Mouse (Mus musculus): ENCODE measurements around the gene Chrna4. TPM values are rescaled to one million over a fixed set of nuclear protein-coding genes. Genes with fewer than 3 reads are reported as not detected.

Chrna4 gene
- not detected in 2 replicates for total RNA-seq (2014; fragmentation: Nextera tagmentation)
- not detected in 2 replicates for total RNA-seq (2017)

GRCm38 (mm10) chr2:181043437-181043836 lies at the start of gene Chrna4:
Chrna4 (minus strand) TSS chr2:181043546.
- no peak for ATAC-seq (replicated peaks; ENCODE audit: poor library complexity, severe bottlenecking)

GRCm38 (mm10) chr2:181090123-181090522 lies 46.8 kb upstream of the Chrna4 start:
- peak; percentile 76 for ATAC-seq (replicated peaks; ENCODE audit: poor library complexity, severe bottlenecking)

- no peak for ATAC-seq (replicated peaks; ENCODE audit: poor library complexity, severe bottlenecking)
Measured at GRCm38 (mm10) chr2:181084997-181085396, 41.7 kb upstream of the Chrna4 start.

GRCm38 (mm10) chr2:181083945-181084344 lies 40.6 kb upstream of the Chrna4 start:
- no peak for ATAC-seq (replicated peaks; ENCODE audit: poor library complexity, severe bottlenecking)

- ATAC-seq (replicated peaks; ENCODE audit: poor library complexity, severe bottlenecking): no peak
Measured at GRCm38 (mm10) chr2:181080886-181081285, 37.5 kb upstream of the Chrna4 start.

- no peak for ATAC-seq (replicated peaks; ENCODE audit: poor library complexity, severe bottlenecking)
Measured at GRCm38 (mm10) chr2:181079518-181079917, 36.2 kb upstream of the Chrna4 start.

- no peak for ATAC-seq (replicated peaks; ENCODE audit: poor library complexity, severe bottlenecking)
Measured at GRCm38 (mm10) chr2:181078908-181079307, 35.6 kb upstream of the Chrna4 start.

GRCm38 (mm10) chr2:181075501-181075900 lies 32.2 kb upstream of the Chrna4 start:
- ATAC-seq (replicated peaks; ENCODE audit: poor library complexity, severe bottlenecking): no peak

GRCm38 (mm10) chr2:181072403-181072714 lies 29.0 kb upstream of the Chrna4 start:
- ATAC-seq (replicated peaks; ENCODE audit: poor library complexity, severe bottlenecking): no peak

- peak; percentile 90 for ATAC-seq (replicated peaks; ENCODE audit: poor library complexity, severe bottlenecking)
Measured at GRCm38 (mm10) chr2:181071706-181072402, 28.5 kb upstream of the Chrna4 start.

- no peak for ATAC-seq (replicated peaks; ENCODE audit: poor library complexity, severe bottlenecking)
Measured at GRCm38 (mm10) chr2:181070136-181070535, 26.8 kb upstream of the Chrna4 start.

- ATAC-seq (replicated peaks; ENCODE audit: poor library complexity, severe bottlenecking): no peak
Measured at GRCm38 (mm10) chr2:181068499-181068898, 25.2 kb upstream of the Chrna4 start.

GRCm38 (mm10) chr2:181065827-181066226 lies 22.5 kb upstream of the Chrna4 start:
- ATAC-seq (replicated peaks; ENCODE audit: poor library complexity, severe bottlenecking): no peak

GRCm38 (mm10) chr2:181060127-181060526 lies 16.8 kb upstream of the Chrna4 start:
- ATAC-seq (replicated peaks; ENCODE audit: poor library complexity, severe bottlenecking): peak; percentile 85

GRCm38 (mm10) chr2:181058193-181058592 lies 14.8 kb upstream of the Chrna4 start:
- ATAC-seq (replicated peaks; ENCODE audit: poor library complexity, severe bottlenecking): no peak

- no peak for ATAC-seq (replicated peaks; ENCODE audit: poor library complexity, severe bottlenecking)
Measured at GRCm38 (mm10) chr2:181057341-181057740, 14.0 kb upstream of the Chrna4 start.

- ATAC-seq (replicated peaks; ENCODE audit: poor library complexity, severe bottlenecking): no peak
Measured at GRCm38 (mm10) chr2:181052171-181052570, 8.8 kb upstream of the Chrna4 start.

GRCm38 (mm10) chr2:181048986-181049385 lies 5.6 kb upstream of the Chrna4 start:
- ATAC-seq (replicated peaks; ENCODE audit: poor library complexity, severe bottlenecking): no peak

GRCm38 (mm10) chr2:181048252-181048945 lies 5.1 kb upstream of the Chrna4 start:
- ATAC-seq (replicated peaks; ENCODE audit: poor library complexity, severe bottlenecking): no peak

GRCm38 (mm10) chr2:181044001-181044400 lies 655 bp upstream of the Chrna4 start:
- no peak for ATAC-seq (replicated peaks; ENCODE audit: poor library complexity, severe bottlenecking)

- ATAC-seq (replicated peaks; ENCODE audit: poor library complexity, severe bottlenecking): no peak
Measured at GRCm38 (mm10) chr2:181042376-181042775, 970 bp downstream of the Chrna4 start.

GRCm38 (mm10) chr2:181041941-181042340 lies 1.4 kb downstream of the Chrna4 start:
- ATAC-seq (replicated peaks; ENCODE audit: poor library complexity, severe bottlenecking): no peak
